Mouse (Mus musculus): ENCODE measurements around the gene Wwc2. TPM values are rescaled to one million over a fixed set of nuclear protein-coding genes. Genes with fewer than 3 reads are reported as not detected.

The Wwc2 gene
- polyA plus RNA-seq, 1 experiment from 2014 or later: 17.1 TPM

DNA sequence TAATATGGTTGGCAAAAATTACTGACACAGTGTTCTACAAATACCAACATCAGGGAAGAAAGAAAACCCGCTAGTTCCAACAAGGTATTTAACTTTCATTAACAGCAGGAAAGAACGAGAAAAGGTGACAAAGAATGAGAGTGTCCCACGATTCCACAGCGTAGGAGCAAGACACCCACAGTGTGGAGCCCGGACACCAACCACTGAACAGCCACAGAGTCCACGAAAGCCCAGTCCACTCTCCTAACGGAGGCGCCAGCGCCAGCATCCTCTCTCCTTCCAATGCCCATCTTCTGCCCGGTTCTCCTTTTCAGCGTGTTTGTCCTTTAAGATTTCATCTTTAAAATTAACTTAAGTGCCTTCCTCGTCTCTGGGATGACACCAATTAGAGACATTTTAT lies 61.1 kb downstream of the Wwc2 start:
- ATAC-seq (ENCODE audit: insufficient read depth) (no peak), DNase-seq (no peak)
- H3K36me3 ChIP-seq (ENCODE audit: insufficient read depth): no peaks in the 10 kb centered on the region
- H3K9ac ChIP-seq: no peak overlapping the region
- no peak overlapping the region for H3K4me3 ChIP-seq (ENCODE audit: low read depth, low read length)
- TF ChIP-seq CTCF (IDR thresholded peaks at IDR 0.05; ENCODE audit: low read depth): no peak
- H3K9me3 ChIP-seq (ENCODE audit: low read depth, low read length): no peaks in the 10 kb centered on the region
- H3K27ac ChIP-seq (ENCODE audit: low read depth): no peak overlapping the region
- H3K4me2 ChIP-seq: no peak overlapping the region
- 87% methylated on average over 12 of the region's 12 CpGs for WGBS
- H3K4me1 ChIP-seq (ENCODE audit: insufficient read depth): peaks cover 28% of the 10 kb centered on the region
- H3K27me3 ChIP-seq (ENCODE audit: insufficient read depth, low read length): no peaks in the 10 kb centered on the region

DNA sequence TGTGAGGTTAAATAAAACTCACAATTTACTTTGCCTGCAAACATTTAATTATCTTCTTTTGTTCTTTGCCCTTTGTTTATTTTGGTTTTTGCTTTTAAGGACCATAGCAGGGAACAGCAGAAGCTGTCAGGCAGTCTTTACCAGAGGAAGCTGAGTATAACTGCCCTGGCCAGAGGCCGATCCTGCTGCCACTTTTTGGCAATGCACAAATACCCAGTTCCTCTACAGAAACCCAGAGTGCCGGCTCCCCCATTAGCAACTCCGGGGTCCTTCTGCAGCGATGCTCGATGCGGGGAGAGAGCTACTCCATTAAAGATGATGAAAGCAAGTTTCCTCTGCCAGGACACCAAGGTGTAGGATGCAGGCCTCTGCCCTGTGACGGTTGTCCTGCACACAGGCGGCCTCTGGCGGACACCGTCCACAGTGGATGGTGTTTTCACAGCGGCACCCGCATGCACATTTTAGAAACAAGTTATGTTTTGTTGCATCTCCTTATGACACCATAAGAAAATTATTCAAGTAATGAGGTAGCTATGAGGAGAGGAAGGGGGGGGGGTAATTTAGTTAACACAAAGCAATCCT lies 62.0 kb downstream of the Wwc2 start:
- H3K9me3 ChIP-seq (ENCODE audit: low read depth, low read length): no peaks in the 10 kb centered on the region
- 76% methylated on average over 12 of the region's 12 CpGs for WGBS
- H3K4me1 ChIP-seq (ENCODE audit: insufficient read depth): peaks cover 24% of the 10 kb centered on the region

DNA sequence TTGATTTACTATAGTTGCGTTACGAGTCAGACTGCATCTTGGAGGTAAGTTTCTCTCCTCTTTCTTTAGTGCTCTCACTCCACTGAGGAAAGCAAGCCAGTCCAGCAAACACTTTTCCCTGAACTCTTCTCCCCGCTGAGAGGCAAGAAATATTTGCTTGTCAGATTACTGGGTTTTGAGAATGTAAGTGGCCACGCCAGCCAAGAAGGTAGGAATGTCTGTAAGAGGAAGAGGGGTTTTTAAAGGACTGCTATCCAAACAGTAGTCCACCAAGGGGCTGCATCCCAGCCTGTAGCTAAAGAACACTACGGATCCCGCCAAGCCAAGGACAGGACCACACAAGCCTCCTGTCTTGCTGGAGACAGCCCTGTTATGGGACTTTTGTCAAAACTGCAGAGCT lies 65.8 kb downstream of the Wwc2 start:
- WGBS: 42% methylated on average over 6 of the region's 6 CpGs
- Histone ChIP-seq H3K9ac (no peak overlapping the region), H3K4me3 (ENCODE audit: low read depth, low read length) (no peak overlapping the region), H3K9me3 (ENCODE audit: low read depth, low read length) (no peaks in the 10 kb centered on the region), H3K27me3 (ENCODE audit: insufficient read depth, low read length) (no peaks in the 10 kb centered on the region), H3K4me2 (peak overlapping the region; percentile 28; the same call in 1 of the 2 replicates), H3K36me3 (ENCODE audit: insufficient read depth) (0 out of 2 replicates have a peak, but pooled peaks cover 3% of the 10 kb centered on the region), H3K27ac (ENCODE audit: low read depth) (peak overlapping the region; percentile 39), H3K4me1 (ENCODE audit: insufficient read depth) (0 out of 2 replicates have a peak, but pooled peaks cover 4% of the 10 kb centered on the region)
- no peak for TF ChIP-seq CTCF (IDR thresholded peaks at IDR 0.05; ENCODE audit: low read depth)
- ATAC-seq (ENCODE audit: insufficient read depth) (peak; percentile 50; the same call in 1 of the 2 replicates), DNase-seq (peak; percentile 61)

More for the DNA sequence above, 62.0 kb downstream of the Wwc2 start:
- no peak for TF ChIP-seq CTCF (IDR thresholded peaks at IDR 0.05; ENCODE audit: low read depth)
- DNase-seq (no peak), ATAC-seq (ENCODE audit: insufficient read depth) (no peak)
- H3K36me3 ChIP-seq (ENCODE audit: insufficient read depth): no peaks in the 10 kb centered on the region
- H3K4me2 ChIP-seq: no peak overlapping the region
- no peak overlapping the region for H3K27ac ChIP-seq (ENCODE audit: low read depth)
- H3K27me3 ChIP-seq (ENCODE audit: insufficient read depth, low read length): no peaks in the 10 kb centered on the region
- no peak overlapping the region for H3K9ac ChIP-seq
- no peak overlapping the region for H3K4me3 ChIP-seq (ENCODE audit: low read depth, low read length)

DNA sequence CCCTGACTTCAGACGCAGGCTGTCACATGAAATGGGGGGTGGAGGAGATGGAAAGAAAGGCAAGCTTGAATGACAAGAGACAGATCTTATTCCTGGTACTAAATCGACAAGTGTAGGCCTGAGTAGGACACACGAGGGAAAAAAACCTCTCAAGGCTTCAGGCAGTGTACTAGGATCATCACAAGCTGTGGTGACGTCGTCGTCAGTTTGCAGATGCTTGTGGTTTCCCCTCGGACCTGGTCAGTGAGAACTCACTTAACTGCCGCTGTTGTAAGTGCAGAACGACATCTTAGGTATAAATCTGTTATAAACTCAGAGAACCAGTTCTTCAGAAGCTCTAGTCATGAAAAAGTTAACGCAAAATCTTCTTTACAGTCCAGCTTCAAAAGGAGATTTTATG lies 67.9 kb downstream of the Wwc2 start:
- Histone ChIP-seq H3K4me2 (no peak overlapping the region), H3K4me1 (ENCODE audit: insufficient read depth) (0 out of 2 replicates have a peak, but pooled peaks cover 4% of the 10 kb centered on the region), H3K27ac (ENCODE audit: low read depth) (no peak overlapping the region), H3K27me3 (ENCODE audit: insufficient read depth, low read length) (no peaks in the 10 kb centered on the region), H3K9ac (no peak overlapping the region), H3K9me3 (ENCODE audit: low read depth, low read length) (no peaks in the 10 kb centered on the region), H3K4me3 (ENCODE audit: low read depth, low read length) (no peak overlapping the region), H3K36me3 (ENCODE audit: insufficient read depth) (0 out of 2 replicates have a peak, but pooled peaks cover 8% of the 10 kb centered on the region)
- TF ChIP-seq CTCF (IDR thresholded peaks at IDR 0.05; ENCODE audit: low read depth): no peak
- WGBS: 50% methylated on average over 10 of the region's 10 CpGs
- DNase-seq: peak; percentile 17
- no peak for ATAC-seq (ENCODE audit: insufficient read depth)

DNA sequence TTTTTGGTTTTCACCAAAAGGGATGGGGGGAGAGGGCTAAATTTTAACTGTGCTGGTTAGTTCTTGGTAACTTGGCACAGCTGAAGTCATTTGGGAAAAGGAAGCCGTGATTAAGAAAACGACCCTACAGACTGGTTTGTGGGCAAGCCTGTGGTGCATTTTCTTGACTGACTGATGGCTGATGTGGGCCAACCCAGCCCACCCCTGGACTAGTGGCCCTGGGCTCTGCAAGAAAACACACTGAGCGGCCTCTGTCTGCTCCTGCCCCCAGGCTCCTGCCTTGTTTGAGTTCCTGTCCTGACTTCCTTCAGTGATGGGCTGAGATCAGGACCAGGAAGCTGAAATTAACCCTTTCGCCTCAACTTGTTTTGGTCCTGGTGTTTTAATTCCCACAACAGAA lies 68.7 kb downstream of the Wwc2 start:
- no peak overlapping the region for H3K9ac ChIP-seq
- 0 out of 2 replicates have a peak, but pooled peaks cover 8% of the 10 kb centered on the region for H3K36me3 ChIP-seq (ENCODE audit: insufficient read depth)
- no peaks in the 10 kb centered on the region for H3K9me3 ChIP-seq (ENCODE audit: low read depth, low read length)
- H3K27me3 ChIP-seq (ENCODE audit: insufficient read depth, low read length): no peaks in the 10 kb centered on the region
- no peak overlapping the region for H3K27ac ChIP-seq (ENCODE audit: low read depth)
- H3K4me2 ChIP-seq: no peak overlapping the region
- no peak overlapping the region for H3K4me3 ChIP-seq (ENCODE audit: low read depth, low read length)
- WGBS: 72% methylated on average over 4 of the region's 4 CpGs
- no peak for ATAC-seq (ENCODE audit: insufficient read depth)
- H3K4me1 ChIP-seq (ENCODE audit: insufficient read depth): 0 out of 2 replicates have a peak, but pooled peaks cover 4% of the 10 kb centered on the region
- DNase-seq: peak; percentile 35
- TF ChIP-seq CTCF (IDR thresholded peaks at IDR 0.05; ENCODE audit: low read depth): no peak

GRCm38 (mm10) chr8:47920575-47921144 lies 70.1 kb downstream of the Wwc2 start:
- no peak overlapping the region for H3K27ac ChIP-seq (ENCODE audit: low read depth)
- peak; percentile 16; the same call in 1 of the 2 replicates for TF ChIP-seq CTCF (IDR thresholded peaks at IDR 0.05; ENCODE audit: low read depth)
- no peaks in the 10 kb centered on the region for H3K9me3 ChIP-seq (ENCODE audit: low read depth, low read length)
- H3K4me1 ChIP-seq (ENCODE audit: insufficient read depth): 0 out of 2 replicates have a peak, but pooled peaks cover 4% of the 10 kb centered on the region
- no peak overlapping the region for H3K4me3 ChIP-seq (ENCODE audit: low read depth, low read length)
- 0 out of 2 replicates have a peak, but pooled peaks cover 8% of the 10 kb centered on the region for H3K36me3 ChIP-seq (ENCODE audit: insufficient read depth)
- no peak overlapping the region for H3K9ac ChIP-seq
- no peaks in the 10 kb centered on the region for H3K27me3 ChIP-seq (ENCODE audit: insufficient read depth, low read length)
- ATAC-seq (ENCODE audit: insufficient read depth): no peak
- no peak overlapping the region for H3K4me2 ChIP-seq
- DNase-seq: no peak
- WGBS: 94% methylated on average over 6 of the region's 6 CpGs

Data from lung, embryonic 14.5 days (tissue).